Mouse (Mus musculus) NIH3T3 (cell line): ENCODE data around the gene Deaf1.

Source experiments
- DNase-seq: peaks from one replicate; pipeline ENCODE4 v3.0.0-alpha.2; 2012; ENCODE audit warnings: low read depth

The Deaf1 gene

GRCm38 (mm10) chr7:141327469-141328372, at the start of gene Deaf1, which contains the start of gene Tmem80:
Gene Deaf1, minus strand, starts transcription at chr7:141327690.
Gene Tmem80, plus strand, starts transcription at chr7:141327739.
- peak; percentile 97 for DNase-seq

- no peak for DNase-seq
Observed at GRCm38 (mm10) chr7:141374399-141374798, 46.9 kb upstream of the Deaf1 start.

- DNase-seq: no peak
Observed at GRCm38 (mm10) chr7:141373611-141374010, 46.1 kb upstream of the Deaf1 start.

GRCm38 (mm10) chr7:141371942-141372595, 44.6 kb upstream of the Deaf1 start:
- peak; percentile 76 for DNase-seq

- DNase-seq: no peak
Observed at GRCm38 (mm10) chr7:141369918-141370317, 42.4 kb upstream of the Deaf1 start.

GRCm38 (mm10) chr7:141367358-141367757, 39.9 kb upstream of the Deaf1 start:
- no peak for DNase-seq

GRCm38 (mm10) chr7:141365049-141365445, 37.6 kb upstream of the Deaf1 start:
- DNase-seq: no peak

GRCm38 (mm10) chr7:141364349-141365048, 37.0 kb upstream of the Deaf1 start:
- DNase-seq: no peak

- DNase-seq: no peak
Observed at GRCm38 (mm10) chr7:141363752-141364125, 36.2 kb upstream of the Deaf1 start.

- peak; percentile 89 for DNase-seq
Observed at GRCm38 (mm10) chr7:141363106-141363751, 35.7 kb upstream of the Deaf1 start.

GRCm38 (mm10) chr7:141361510-141361909, 34.0 kb upstream of the Deaf1 start:
- DNase-seq: no peak

GRCm38 (mm10) chr7:141356971-141357370, 29.5 kb upstream of the Deaf1 start:
- no peak for DNase-seq

- DNase-seq: peak; percentile 19
Observed at GRCm38 (mm10) chr7:141355626-141356326, 28.3 kb upstream of the Deaf1 start.

GRCm38 (mm10) chr7:141355051-141355450, 27.6 kb upstream of the Deaf1 start:
- no peak for DNase-seq

GRCm38 (mm10) chr7:141351061-141351460, 23.6 kb upstream of the Deaf1 start:
- no peak for DNase-seq

- DNase-seq: no peak
Observed at GRCm38 (mm10) chr7:141344787-141345186, 17.3 kb upstream of the Deaf1 start.

- no peak for DNase-seq
Observed at GRCm38 (mm10) chr7:141343696-141344095, 16.2 kb upstream of the Deaf1 start.

- DNase-seq: no peak
Observed at GRCm38 (mm10) chr7:141343230-141343629, 15.7 kb upstream of the Deaf1 start.

GRCm38 (mm10) chr7:141341689-141342226, 14.3 kb upstream of the Deaf1 start:
- DNase-seq: no peak

- no peak for DNase-seq
Observed at GRCm38 (mm10) chr7:141340476-141340875, 13.0 kb upstream of the Deaf1 start.

- peak; percentile 57 for DNase-seq
Observed at GRCm38 (mm10) chr7:141340023-141340422, 12.5 kb upstream of the Deaf1 start.
